Mouse (Mus musculus) hindbrain, embryonic 12.5 days (tissue): ENCODE measurements around the gene Eng. TPM values are rescaled to one million over a fixed set of nuclear protein-coding genes. Genes with fewer than 3 reads are reported as not detected.

Experiments used
- ATAC-seq: fragments of 200-750 bp; cut with Nextera tagmentation; 2 replicates; pipeline ENCODE4 v1.8.0; 2017; ENCODE audit warnings: moderate TSS enrichment; ENCODE audit not compliant: low FRiP score
- H3K27ac ChIP-seq: fragments of 300-500 bp; sonication (generic); 2 replicates; pipeline ENCODE4 v1.5.1; 2016; ENCODE audit warnings: mild to moderate bottlenecking
- H3K27me3 ChIP-seq: fragments of 300-500 bp; sonication (generic); 2 replicates; pipeline ENCODE4 v1.6.1; 2016; ENCODE audit warnings: mild to moderate bottlenecking
- H3K36me3 ChIP-seq: fragments of 300-500 bp; sonication (generic); 2 replicates; pipeline ENCODE4 v1.6.1; 2016; ENCODE audit warnings: mild to moderate bottlenecking
- H3K4me1 ChIP-seq: fragments of 300-500 bp; sonication (generic); 2 replicates; pipeline ENCODE4 v1.6.1; 2016
- H3K4me2 ChIP-seq: fragments of 300-500 bp; sonication (generic); replicated peaks from 2 replicates; pipeline ENCODE4 v1.6.1; 2016; ENCODE audit warnings: mild to moderate bottlenecking
- H3K4me3 ChIP-seq: fragments of 300-500 bp; sonication (generic); 2 replicates; pipeline ENCODE4 v1.5.1; 2016; ENCODE audit warnings: mild to moderate bottlenecking
- H3K9ac ChIP-seq: fragments of 300-500 bp; sonication (generic); 2 replicates; pipeline ENCODE4 v1.6.1; 2016; ENCODE audit warnings: mild to moderate bottlenecking, moderate library complexity
- H3K9me3 ChIP-seq: fragments of 300-500 bp; sonication (generic); replicated peaks from 2 replicates; pipeline ENCODE4 v1.6.1; 2016; ENCODE audit warnings: mild to moderate bottlenecking
- WGBS: fragments of 180-500 bp; shearing (Covaris S2); methylation state at CpG from one replicate; pipeline ENCODE4 v1.1.7; 2016; 5-methylcytosine and 5-hydroxymethylcytosine counted together
- polyA plus RNA-seq: library from polyadenylated mRNA; unstranded; fragments of >200 nt; fragmentation: Nextera tagmentation; extraction: Ambion mirVana; gene quantifications from 2 replicates; pipeline ENCODE4 v1.2.1, GENCODE M21; 2016

Eng gene
- polyA plus RNA-seq, 1 experiment from 2014 or later, result 31.6 TPM

- Histone ChIP-seq H3K4me1 (peaks cover 10% of the 10 kb centered on the region), H3K27ac (no peak overlapping the region), H3K4me3 (no peak overlapping the region), H3K9ac (no peak overlapping the region), H3K36me3 (peaks cover 79% of the 10 kb centered on the region), H3K27me3 (no peaks in the 10 kb centered on the region), H3K9me3 (no peaks in the 10 kb centered on the region), H3K4me2 (no peak overlapping the region)
- WGBS, result 96% methylated on average over 6 of the region's 6 CpGs
- ATAC-seq, result no peak
Observed at GRCm38 (mm10) chr2:32706971-32707370, 60.6 kb downstream of the Eng start.

GRCm38 (mm10) chr2:32708643-32709042 lies 62.2 kb downstream of the Eng start:
- Histone ChIP-seq H3K27ac (no peak overlapping the region), H3K9me3 (no peaks in the 10 kb centered on the region), H3K4me3 (no peak overlapping the region), H3K9ac (no peak overlapping the region), H3K4me1 (peaks cover 11% of the 10 kb centered on the region), H3K36me3 (peaks cover 66% of the 10 kb centered on the region), H3K4me2 (no peak overlapping the region), H3K27me3 (no peaks in the 10 kb centered on the region)
- whole genome bisulfite sequencing, result 43% methylated on average over 3 of the region's 3 CpGs
- ATAC-seq, result no peak

- WGBS, result 92% methylated on average over 20 of the region's 20 CpGs
Observed at GRCm38 (mm10) chr2:32709521-32710137, 63.2 kb downstream of the Eng start.

GRCm38 (mm10) chr2:32710425-32710824 lies 64.0 kb downstream of the Eng start:
- Histone ChIP-seq H3K27ac (no peak overlapping the region), H3K4me1 (peaks cover 22% of the 10 kb centered on the region), H3K36me3 (peaks cover 52% of the 10 kb centered on the region), H3K4me3 (no peak overlapping the region), H3K27me3 (no peaks in the 10 kb centered on the region), H3K9ac (no peak overlapping the region), H3K9me3 (no peaks in the 10 kb centered on the region), H3K4me2 (no peak overlapping the region)
- no peak for ATAC-seq
- 94% methylated on average over 5 of the region's 5 CpGs for WGBS

More at GRCm38 (mm10) chr2:32709521-32710137, 63.2 kb downstream of the Eng start:
- no peak overlapping the region for H3K4me2 ChIP-seq
- no peaks in the 10 kb centered on the region for H3K9me3 ChIP-seq
- no peak overlapping the region for H3K9ac ChIP-seq
- no peak for ATAC-seq
- H3K4me1 ChIP-seq, result peaks cover 21% of the 10 kb centered on the region
- H3K36me3 ChIP-seq, result peaks cover 59% of the 10 kb centered on the region
- H3K27ac ChIP-seq, result no peak overlapping the region
- H3K27me3 ChIP-seq, result no peaks in the 10 kb centered on the region
- H3K4me3 ChIP-seq, result no peak overlapping the region

GRCm38 (mm10) chr2:32711301-32712056 lies 65.1 kb downstream of the Eng start:
- Histone ChIP-seq H3K4me1 (peaks cover 22% of the 10 kb centered on the region), H3K27me3 (no peaks in the 10 kb centered on the region), H3K9me3 (no peaks in the 10 kb centered on the region), H3K4me3 (peak overlapping the region; percentile 93), H3K4me2 (peak overlapping the region; percentile 97), H3K9ac (peak overlapping the region; percentile 94), H3K36me3 (peaks cover 41% of the 10 kb centered on the region), H3K27ac (peak overlapping the region; percentile 99; the same call in 1 of the 2 replicates)
- no peak for ATAC-seq
- 31% methylated on average over 9 of the region's 9 CpGs for WGBS

GRCm38 (mm10) chr2:32712108-32712551 lies 65.7 kb downstream of the Eng start:
- H3K27ac ChIP-seq, result peak overlapping the region; percentile 99
- H3K4me1 ChIP-seq, result peaks cover 22% of the 10 kb centered on the region
- peak overlapping the region; percentile 97 for H3K4me2 ChIP-seq

GRCm38 (mm10) chr2:32712586-32712933 lies 66.2 kb downstream of the Eng start:
- peaks cover 30% of the 10 kb centered on the region for H3K36me3 ChIP-seq
- WGBS, result 1% methylated on average over 29 of the region's 44 CpGs
- H3K9ac ChIP-seq, result peak overlapping the region; percentile 94
- peak overlapping the region; percentile 99 for H3K27ac ChIP-seq
- peak; percentile 89 for ATAC-seq
- H3K27me3 ChIP-seq, result no peaks in the 10 kb centered on the region
- no peaks in the 10 kb centered on the region for H3K9me3 ChIP-seq
- H3K4me3 ChIP-seq, result peak overlapping the region; percentile 93
- H3K4me2 ChIP-seq, result peak overlapping the region; percentile 97
- peaks cover 22% of the 10 kb centered on the region for H3K4me1 ChIP-seq

More at GRCm38 (mm10) chr2:32712108-32712551, 65.7 kb downstream of the Eng start:
- H3K9ac ChIP-seq, result peak overlapping the region; percentile 94
- peaks cover 35% of the 10 kb centered on the region for H3K36me3 ChIP-seq
- peak; percentile 54 for ATAC-seq
- no peaks in the 10 kb centered on the region for H3K9me3 ChIP-seq
- no peaks in the 10 kb centered on the region for H3K27me3 ChIP-seq
- H3K4me3 ChIP-seq, result peak overlapping the region; percentile 93
- WGBS, result under 1% methylated on average over 41 of the region's 41 CpGs

- Histone ChIP-seq H3K36me3 (peaks cover 24% of the 10 kb centered on the region), H3K27me3 (no peaks in the 10 kb centered on the region), H3K27ac (peak within 1 kb of the TSS; percentile 99), H3K4me3 (peak within 1 kb of the TSS; percentile 93), H3K4me1 (peaks cover 22% of the 10 kb centered on the region), H3K9me3 (no peaks in the 10 kb centered on the region), H3K9ac (peak within 1 kb of the TSS; percentile 94), H3K4me2 (peak within 1 kb of the TSS; percentile 97)
- ATAC-seq, result peak; percentile 82
- under 1% methylated on average over 44 of the region's 79 CpGs for WGBS
Observed at GRCm38 (mm10) chr2:32712934-32713817, 66.8 kb downstream of the Eng start, which contains the start of gene Cdk9. TSS of gene Cdk9 (minus strand) at chr2:32713076.

- WGBS, result 60% methylated on average over 11 of the region's 11 CpGs
- Histone ChIP-seq H3K4me2 (peak overlapping the region; percentile 97), H3K27ac (peak overlapping the region; percentile 99), H3K9me3 (no peaks in the 10 kb centered on the region), H3K9ac (no peak overlapping the region), H3K27me3 (no peaks in the 10 kb centered on the region), H3K4me1 (peaks cover 24% of the 10 kb centered on the region), H3K4me3 (no peak overlapping the region), H3K36me3 (peaks cover 13% of the 10 kb centered on the region)
- no peak for ATAC-seq
Observed at GRCm38 (mm10) chr2:32714117-32714986, 68.0 kb downstream of the Eng start.

GRCm38 (mm10) chr2:32714987-32715425 lies 68.6 kb downstream of the Eng start:
- peaks cover 7% of the 10 kb centered on the region for H3K36me3 ChIP-seq
- WGBS, result 54% methylated on average over 4 of the region's 4 CpGs
- H3K4me1 ChIP-seq, result peaks cover 24% of the 10 kb centered on the region
- no peak overlapping the region for H3K27ac ChIP-seq
- ATAC-seq, result no peak
- H3K9ac ChIP-seq, result no peak overlapping the region
- H3K4me3 ChIP-seq, result no peak overlapping the region
- H3K9me3 ChIP-seq, result no peaks in the 10 kb centered on the region
- no peaks in the 10 kb centered on the region for H3K27me3 ChIP-seq
- no peak overlapping the region for H3K4me2 ChIP-seq

- WGBS, result 35% methylated on average over 9 of the region's 9 CpGs
- Histone ChIP-seq H3K4me3 (no peak overlapping the region), H3K36me3 (no peaks in the 10 kb centered on the region), H3K27ac (peak overlapping the region; percentile 52; the same call in 1 of the 2 replicates), H3K9ac (0 out of 2 replicates have a peak overlapping the region, but pooled peaks have one; percentile 4), H3K4me2 (no peak overlapping the region), H3K9me3 (no peaks in the 10 kb centered on the region), H3K4me1 (peaks cover 27% of the 10 kb centered on the region), H3K27me3 (no peaks in the 10 kb centered on the region)
- ATAC-seq, result no peak
Observed at GRCm38 (mm10) chr2:32718761-32719160, 72.4 kb downstream of the Eng start.
